Mouse (Mus musculus): ENCODE measurements around the gene Lmna. TPM values are rescaled to one million over a fixed set of nuclear protein-coding genes. Genes with fewer than 3 reads are reported as not detected.

Gene Lmna
- total RNA-seq, 2 experiments from 2014 or later, result 106 to 137 TPM

GRCm38 (mm10) chr3:88526157-88527131 lies 16.7 kb upstream of the Lmna start:
- peak; percentile 75 to 80 for DNase-seq (ENCODE audit: low spot score in 2 of 2)

GRCm38 (mm10) chr3:88525021-88525420 lies 15.3 kb upstream of the Lmna start:
- DNase-seq (ENCODE audit: low spot score in 2 of 2), result no peak

- no peak for DNase-seq (ENCODE audit: low spot score in 2 of 2)
Observed at GRCm38 (mm10) chr3:88523027-88523426, 13.3 kb upstream of the Lmna start.

GRCm38 (mm10) chr3:88521803-88522331 lies 12.1 kb upstream of the Lmna start:
- DNase-seq (ENCODE audit: low spot score in 2 of 2), result peak; percentile 76 to 81

- no peak for DNase-seq (ENCODE audit: low spot score in 2 of 2)
Observed at GRCm38 (mm10) chr3:88521156-88521555, 11.4 kb upstream of the Lmna start.

GRCm38 (mm10) chr3:88520078-88520477 lies 10.3 kb upstream of the Lmna start:
- DNase-seq (ENCODE audit: low spot score in 2 of 2), result no peak

- DNase-seq (ENCODE audit: low spot score in 2 of 2), result no peak
Observed at GRCm38 (mm10) chr3:88518411-88518810, 8.7 kb upstream of the Lmna start.

- no peak for DNase-seq (ENCODE audit: low spot score in 2 of 2)
Observed at GRCm38 (mm10) chr3:88516407-88516806, 6.7 kb upstream of the Lmna start.

GRCm38 (mm10) chr3:88515095-88515386 lies 5.3 kb upstream of the Lmna start:
- no peak for DNase-seq (ENCODE audit: low spot score in 2 of 2)

- no peak for DNase-seq (ENCODE audit: low spot score in 2 of 2)
Observed at GRCm38 (mm10) chr3:88514231-88515094, 4.7 kb upstream of the Lmna start.

- DNase-seq (ENCODE audit: low spot score in 2 of 2), result no peak
Observed at GRCm38 (mm10) chr3:88513546-88514115, 3.9 kb upstream of the Lmna start.

GRCm38 (mm10) chr3:88512896-88513545 lies 3.3 kb upstream of the Lmna start:
- no peak for DNase-seq (ENCODE audit: low spot score in 2 of 2)

GRCm38 (mm10) chr3:88512141-88512895 lies 2.6 kb upstream of the Lmna start:
- no peak for DNase-seq (ENCODE audit: low spot score in 2 of 2)

GRCm38 (mm10) chr3:88511559-88511958 lies 1.8 kb upstream of the Lmna start:
- DNase-seq (ENCODE audit: low spot score in 2 of 2), result no peak

- no peak for DNase-seq (ENCODE audit: low spot score in 2 of 2)
Observed at GRCm38 (mm10) chr3:88510421-88511289, 899 bp upstream of the Lmna start.

- DNase-seq (ENCODE audit: low spot score in 2 of 2), result no peak
Observed at GRCm38 (mm10) chr3:88509250-88509649, 506 bp downstream of the Lmna start.

- DNase-seq (ENCODE audit: low spot score in 2 of 2), result no peak
Observed at GRCm38 (mm10) chr3:88505765-88506164, 4.0 kb downstream of the Lmna start.

- no peak for DNase-seq (ENCODE audit: low spot score in 2 of 2)
Observed at GRCm38 (mm10) chr3:88505081-88505480, 4.7 kb downstream of the Lmna start.

All from adrenal gland, adult 18-20 months (tissue).